Mouse (Mus musculus) liver, embryonic 14.5 days (tissue): ENCODE measurements at regions not wholly inside any gene's neighbourhood (a gene's known extent, or its start where the extent isn't known, plus 50 kb on each side); places are given as distances from the start of the nearest gene placed in this dataset.

Source experiments
- CTCF ChIP-seq: IDR thresholded peaks from 2 replicates; pipeline ENCODE4 v1.5.1; 2016; ENCODE audit warnings: antibody characterized with exemption, low read depth, control low read depth
- EP300 ChIP-seq: IDR thresholded peaks from 2 replicates; pipeline ENCODE4 v1.6.1; 2016; ENCODE audit warnings: antibody characterized with exemption, low read depth

DNA sequence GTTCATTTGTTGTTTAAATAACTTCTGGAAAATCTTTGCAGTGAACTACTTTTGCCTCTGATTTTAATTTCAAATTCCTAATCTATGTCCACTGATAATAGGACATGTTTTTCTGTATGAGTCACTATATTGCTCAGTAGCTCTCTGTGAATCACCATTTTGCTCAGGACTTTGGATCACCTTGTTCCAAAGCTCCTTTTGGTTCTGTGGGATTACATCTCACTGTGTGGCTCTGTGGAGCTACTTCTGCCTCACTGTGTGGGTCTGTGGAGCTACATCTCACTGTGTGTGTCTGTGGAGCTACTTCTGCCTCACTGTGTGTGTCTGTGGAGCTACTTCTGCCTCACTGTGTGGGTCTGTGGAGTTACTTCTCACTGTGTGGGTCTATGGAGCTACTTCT lies 365.0 kb upstream of the Agtr1b start:
- TF ChIP-seq CTCF (no peak), EP300 (no peak)
